Mouse (Mus musculus): Measurements from ENCODE around the gene Siglecg. TPM values are rescaled to one million over a fixed set of nuclear protein-coding genes. Genes with fewer than 3 reads are reported as not detected.

Gene Siglecg
- polyA plus RNA-seq (2014; fragmentation: Illumina TruSeq; extraction: RNeasy Lipid Tissue Mini Kit (QIAGEN cat#74804); ENCODE audit: low replicate concordance), result 0.56 TPM

GRCm38 (mm10) chr7:43408131-43408553, at the start of gene Siglecg:
Siglecg (plus strand) TSS chr7:43408204.

GRCm38 (mm10) chr7:43427406-43427805, 19.4 kb downstream of the Siglecg start, which contains the start of gene Lim2:
Lim2 (plus strand) TSS chr7:43427670.

GRCm38 (mm10) chr7:43436341-43437255, 28.6 kb downstream of the Siglecg start, which contains the start of gene Nkg7:
Nkg7 (plus strand) TSS chr7:43437073.

DNA sequence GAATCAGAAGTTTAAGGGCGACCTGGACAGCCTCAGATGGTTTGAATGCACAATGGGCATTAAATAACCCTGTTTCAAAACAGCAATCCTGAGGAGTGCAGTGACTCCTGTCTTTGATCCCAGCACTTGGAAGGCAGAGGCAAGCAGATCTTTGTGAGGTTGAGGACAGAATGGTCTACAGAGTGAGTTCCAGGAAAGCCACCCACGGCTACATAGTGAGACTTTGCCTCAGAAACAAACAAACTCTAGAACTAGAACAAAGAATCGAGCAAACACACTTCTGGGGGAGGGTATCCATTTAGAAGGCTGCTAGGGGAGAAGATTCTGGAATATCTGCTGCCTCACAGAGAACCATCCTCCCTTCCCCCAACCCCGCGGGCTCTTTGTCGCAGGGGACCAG, 32.5 kb downstream of the Siglecg start, which contains the start of gene Cldnd2:
Gene Cldnd2 (plus strand): TSS at position 301 of the 400 bp plus-strand sequence.

GRCm38 (mm10) chr7:43443917-43444293, 35.9 kb downstream of the Siglecg start, which contains the start of the genes Etfb and Gm45233:
Etfb (plus strand) TSS chr7:43444083.
Gm45233 (plus strand) TSS chr7:43444128.

GRCm38 (mm10) chr7:43462851-43463250, 54.8 kb downstream of the Siglecg start, which contains the start of gene Vsig10l:
Vsig10l (plus strand) TSS chr7:43463151.

Other genes with a start within 250 kb of the Siglecg start
- gene Zfp715, start 94.9 kb upstream of the Siglecg start, polyA plus RNA-seq (2014; fragmentation: Illumina TruSeq; extraction: RNeasy Lipid Tissue Mini Kit (QIAGEN cat#74804); ENCODE audit: low replicate concordance), result 35.3 TPM
- gene Siglecf, start 56.9 kb upstream of the Siglecg start, polyA plus RNA-seq (2014; fragmentation: Illumina TruSeq; extraction: RNeasy Lipid Tissue Mini Kit (QIAGEN cat#74804); ENCODE audit: low replicate concordance), result 9.1 TPM
- not detected for gene Lim2, start 19.5 kb downstream of the Siglecg start, polyA plus RNA-seq (2014; fragmentation: Illumina TruSeq; extraction: RNeasy Lipid Tissue Mini Kit (QIAGEN cat#74804); ENCODE audit: low replicate concordance)
- not detected for gene Nkg7, start 28.9 kb downstream of the Siglecg start, polyA plus RNA-seq (2014; fragmentation: Illumina TruSeq; extraction: RNeasy Lipid Tissue Mini Kit (QIAGEN cat#74804); ENCODE audit: low replicate concordance)
- not detected for gene Cldnd2, start 32.6 kb downstream of the Siglecg start, polyA plus RNA-seq (2014; fragmentation: Illumina TruSeq; extraction: RNeasy Lipid Tissue Mini Kit (QIAGEN cat#74804); ENCODE audit: low replicate concordance)
- gene Etfb, start 35.9 kb downstream of the Siglecg start, polyA plus RNA-seq (2014; fragmentation: Illumina TruSeq; extraction: RNeasy Lipid Tissue Mini Kit (QIAGEN cat#74804); ENCODE audit: low replicate concordance), result not detected
- gene Gm45233, start 35.9 kb downstream of the Siglecg start, polyA plus RNA-seq (2014; fragmentation: Illumina TruSeq; extraction: RNeasy Lipid Tissue Mini Kit (QIAGEN cat#74804); ENCODE audit: low replicate concordance), result not detected
- 0.33 TPM for gene Vsig10l, start 54.9 kb downstream of the Siglecg start, polyA plus RNA-seq (2014; fragmentation: Illumina TruSeq; extraction: RNeasy Lipid Tissue Mini Kit (QIAGEN cat#74804); ENCODE audit: low replicate concordance)
- gene Iglon5, start 81.9 kb downstream of the Siglecg start, polyA plus RNA-seq (2014; fragmentation: Illumina TruSeq; extraction: RNeasy Lipid Tissue Mini Kit (QIAGEN cat#74804); ENCODE audit: low replicate concordance), result not detected
- gene 4931406B18Rik, start 97.7 kb downstream of the Siglecg start, polyA plus RNA-seq (2014; fragmentation: Illumina TruSeq; extraction: RNeasy Lipid Tissue Mini Kit (QIAGEN cat#74804); ENCODE audit: low replicate concordance), result not detected
- 12.9 TPM for gene Cd33, start 136.2 kb downstream of the Siglecg start, polyA plus RNA-seq (2014; fragmentation: Illumina TruSeq; extraction: RNeasy Lipid Tissue Mini Kit (QIAGEN cat#74804); ENCODE audit: low replicate concordance)
- gene Zfp658, start 154.1 kb downstream of the Siglecg start, polyA plus RNA-seq (2014; fragmentation: Illumina TruSeq; extraction: RNeasy Lipid Tissue Mini Kit (QIAGEN cat#74804); ENCODE audit: low replicate concordance), result 0.82 TPM
- gene Zfp719, start 171.4 kb downstream of the Siglecg start, polyA plus RNA-seq (2014; fragmentation: Illumina TruSeq; extraction: RNeasy Lipid Tissue Mini Kit (QIAGEN cat#74804); ENCODE audit: low replicate concordance), result 15.8 TPM
- not detected for gene Zfp819, start 199.0 kb downstream of the Siglecg start, polyA plus RNA-seq (2014; fragmentation: Illumina TruSeq; extraction: RNeasy Lipid Tissue Mini Kit (QIAGEN cat#74804); ENCODE audit: low replicate concordance)
- 22.1 TPM for gene Ceacam18, start 226.5 kb downstream of the Siglecg start, polyA plus RNA-seq (2014; fragmentation: Illumina TruSeq; extraction: RNeasy Lipid Tissue Mini Kit (QIAGEN cat#74804); ENCODE audit: low replicate concordance)